Mouse (Mus musculus) heart, postnatal 0 days (tissue): ENCODE results near the gene Borcs6. TPM values are rescaled to one million over a fixed set of nuclear protein-coding genes. Genes with fewer than 3 reads are reported as not detected.

Source experiments
- ATAC-seq: fragments of 200-750 bp; cut with Nextera tagmentation; 2 replicates; pipeline ENCODE4 v1.8.0; 2017; ENCODE audit warnings: low read depth, moderate number of reproducible peaks, moderate library complexity; ENCODE audit not compliant: insufficient read depth
- DNase-seq: peaks from one replicate; pipeline ENCODE4 v3.0.0-alpha.2; 2016; ENCODE audit warnings: low spot score
- H3K27ac ChIP-seq: fragments of 300-500 bp; sonication (generic); 2 replicates; pipeline ENCODE4 v1.5.1; 2014; ENCODE audit warnings: low read depth, mild to moderate bottlenecking
- H3K27me3 ChIP-seq: fragments of 300-500 bp; sonication (generic); 2 replicates; pipeline ENCODE4 v1.6.1; 2014; ENCODE audit warnings: low read length, mixed read lengths; ENCODE audit not compliant: control insufficient read depth, insufficient read depth
- H3K36me3 ChIP-seq: fragments of 300-500 bp; sonication (generic); replicated peaks from 2 replicates; pipeline ENCODE4 v1.6.1; 2014; ENCODE audit warnings: low read length, mixed read lengths; ENCODE audit not compliant: control insufficient read depth, insufficient read depth
- H3K4me1 ChIP-seq: fragments of 300-500 bp; sonication (generic); 2 replicates; pipeline ENCODE4 v1.6.1; 2014; ENCODE audit warnings: antibody characterized with exemption; ENCODE audit not compliant: control insufficient read depth, insufficient read depth
- H3K4me2 ChIP-seq: fragments of 300-500 bp; sonication (generic); 2 replicates; pipeline ENCODE4 v1.6.1; 2014; ENCODE audit warnings: low read depth, mild to moderate bottlenecking, low read length, moderate library complexity
- H3K4me3 ChIP-seq: fragments of 300-500 bp; sonication (generic); 2 replicates; pipeline ENCODE4 v1.5.1; 2014; ENCODE audit warnings: low read depth, low read length
- H3K9ac ChIP-seq: fragments of 300-500 bp; sonication (generic); replicated peaks from 2 replicates; pipeline ENCODE4 v1.6.1; 2014; ENCODE audit warnings: low read depth, low read length, mixed read lengths
- H3K9me3 ChIP-seq: fragments of 300-500 bp; sonication (generic); replicated peaks from 2 replicates; pipeline ENCODE4 v1.6.1; 2016; ENCODE audit warnings: low read length; ENCODE audit not compliant: control insufficient read depth
- CTCF ChIP-seq: IDR thresholded peaks from 2 replicates; pipeline ENCODE4 v1.5.1; 2016; ENCODE audit warnings: antibody characterized with exemption, control low read depth, low read depth
- EP300 ChIP-seq: IDR thresholded peaks from 2 replicates; pipeline ENCODE4 v1.6.1; 2016; ENCODE audit warnings: antibody characterized with exemption, low read depth
- WGBS: fragments of 180-500 bp; shearing (Covaris S2); extraction: QIAGEN DNeasy Blood & Tissue Kit; methylation state at CpG from one replicate; pipeline ENCODE4 v1.1.7; 2014; 5-methylcytosine and 5-hydroxymethylcytosine counted together
- polyA plus RNA-seq: library from polyadenylated mRNA; unstranded; fragments of >200 nt; fragmentation: Nextera tagmentation; extraction: Ambion mirVana; gene quantifications from 2 replicates; pipeline ENCODE4 v1.2.1, GENCODE M21; 2015
- total RNA-seq: library from RNA; depleted of rRNA; stranded (reverse); fragments of >200 nt; gene quantifications from 2 replicates; pipeline ENCODE4 v1.2.3, GENCODE M21; 2014; ENCODE audit warnings: low replicate concordance

The Borcs6 gene
- total and polyA plus RNA-seq, 2 experiments from 2014 or later = 12.1 to 24.1 TPM

DNA sequence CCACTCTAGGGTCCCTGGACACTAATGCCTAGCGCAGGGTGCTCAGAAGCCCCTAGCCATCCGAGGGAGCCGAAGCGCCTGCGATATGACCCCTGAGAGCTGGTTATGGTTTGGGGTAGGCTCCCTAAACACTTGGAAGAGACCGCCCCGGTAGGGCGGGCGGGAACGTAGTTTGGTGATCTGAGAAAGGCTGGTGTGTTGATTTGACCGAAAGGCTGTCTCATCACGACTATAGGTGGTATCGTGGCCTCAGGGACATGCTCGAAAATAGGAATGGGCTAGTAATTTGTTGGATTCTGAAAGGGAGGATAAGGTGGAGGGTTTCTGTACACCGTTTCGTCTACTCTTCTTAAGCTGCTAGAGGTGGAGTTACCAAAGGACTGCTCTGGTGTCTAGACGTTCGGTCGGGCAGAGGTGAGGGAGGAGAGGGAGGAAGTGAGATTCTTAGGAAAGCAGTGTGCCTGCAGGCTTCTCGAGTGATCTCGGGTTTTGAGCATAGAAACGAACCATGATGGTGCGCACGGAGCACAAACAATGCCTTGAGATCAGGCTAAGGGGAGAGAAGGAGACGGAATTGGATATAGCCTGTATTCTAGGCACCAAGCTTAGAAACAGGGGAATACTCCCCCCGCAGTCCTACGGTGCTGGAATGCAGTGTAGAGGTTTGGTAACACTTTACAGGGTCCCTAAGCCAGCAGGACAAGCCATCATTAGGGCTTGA is 36.2 kb downstream of the Borcs6 start:
- under 1% methylated on average over 27 of the region's 27 CpGs for WGBS
- peak overlapping the region; percentile 99 for H3K27ac ChIP-seq
- peak overlapping the region; percentile 71 for H3K4me2 ChIP-seq
- DNase-seq = peak; percentile 70
- H3K27me3 ChIP-seq = no peaks in the 10 kb centered on the region
- peaks cover 15% of the 10 kb centered on the region for H3K4me1 ChIP-seq
- no peak for ATAC-seq
- TF ChIP-seq CTCF (no peak), EP300 (no peak)
- peak overlapping the region; percentile 76 for H3K4me3 ChIP-seq
- peak overlapping the region; percentile 96 for H3K9ac ChIP-seq
- peaks cover 25% of the 10 kb centered on the region for H3K36me3 ChIP-seq
- H3K9me3 ChIP-seq = no peaks in the 10 kb centered on the region

DNA sequence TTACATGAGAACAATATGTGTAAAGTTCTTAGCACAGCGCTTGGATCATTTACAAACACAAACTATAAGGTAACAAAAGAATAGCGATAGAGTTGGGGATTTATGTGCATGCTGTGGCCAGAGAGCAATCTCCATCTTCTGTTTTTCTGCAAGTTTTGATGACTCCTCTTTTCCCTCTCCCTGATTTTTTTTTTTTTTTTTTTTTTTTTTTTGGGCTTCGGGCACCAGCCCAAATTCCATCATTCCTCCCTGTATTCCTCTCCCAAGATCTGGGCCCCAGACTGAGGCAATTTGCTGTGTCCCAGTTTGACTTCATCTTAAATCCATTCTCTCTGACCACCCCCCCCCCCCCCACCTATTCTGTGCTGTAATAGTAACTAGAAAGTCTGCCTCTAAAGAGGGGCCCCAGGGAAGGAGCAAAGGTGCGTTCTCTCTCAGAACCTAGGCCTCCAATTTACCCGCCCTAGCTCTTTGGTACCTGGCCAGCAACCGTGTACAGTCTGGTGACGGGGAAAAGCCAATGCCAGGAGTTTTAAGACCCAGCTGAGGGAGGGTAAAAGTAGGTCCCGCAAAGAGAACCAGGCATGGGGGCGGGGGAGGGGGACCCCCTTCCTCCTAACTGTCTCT is 37.0 kb downstream of the Borcs6 start:
- WGBS = 5% methylated on average over 9 of the region's 9 CpGs
- no peaks in the 10 kb centered on the region for H3K9me3 ChIP-seq
- peaks cover 26% of the 10 kb centered on the region for H3K36me3 ChIP-seq
- H3K4me1 ChIP-seq = peaks cover 16% of the 10 kb centered on the region
- peak overlapping the region; percentile 99 for H3K27ac ChIP-seq
- H3K4me2 ChIP-seq = peak overlapping the region; percentile 71
- no peak for DNase-seq
- ATAC-seq = no peak
- peak overlapping the region; percentile 96 for H3K9ac ChIP-seq
- no peaks in the 10 kb centered on the region for H3K27me3 ChIP-seq
- TF ChIP-seq CTCF (no peak), EP300 (no peak)
- H3K4me3 ChIP-seq = peak overlapping the region; percentile 76

DNA sequence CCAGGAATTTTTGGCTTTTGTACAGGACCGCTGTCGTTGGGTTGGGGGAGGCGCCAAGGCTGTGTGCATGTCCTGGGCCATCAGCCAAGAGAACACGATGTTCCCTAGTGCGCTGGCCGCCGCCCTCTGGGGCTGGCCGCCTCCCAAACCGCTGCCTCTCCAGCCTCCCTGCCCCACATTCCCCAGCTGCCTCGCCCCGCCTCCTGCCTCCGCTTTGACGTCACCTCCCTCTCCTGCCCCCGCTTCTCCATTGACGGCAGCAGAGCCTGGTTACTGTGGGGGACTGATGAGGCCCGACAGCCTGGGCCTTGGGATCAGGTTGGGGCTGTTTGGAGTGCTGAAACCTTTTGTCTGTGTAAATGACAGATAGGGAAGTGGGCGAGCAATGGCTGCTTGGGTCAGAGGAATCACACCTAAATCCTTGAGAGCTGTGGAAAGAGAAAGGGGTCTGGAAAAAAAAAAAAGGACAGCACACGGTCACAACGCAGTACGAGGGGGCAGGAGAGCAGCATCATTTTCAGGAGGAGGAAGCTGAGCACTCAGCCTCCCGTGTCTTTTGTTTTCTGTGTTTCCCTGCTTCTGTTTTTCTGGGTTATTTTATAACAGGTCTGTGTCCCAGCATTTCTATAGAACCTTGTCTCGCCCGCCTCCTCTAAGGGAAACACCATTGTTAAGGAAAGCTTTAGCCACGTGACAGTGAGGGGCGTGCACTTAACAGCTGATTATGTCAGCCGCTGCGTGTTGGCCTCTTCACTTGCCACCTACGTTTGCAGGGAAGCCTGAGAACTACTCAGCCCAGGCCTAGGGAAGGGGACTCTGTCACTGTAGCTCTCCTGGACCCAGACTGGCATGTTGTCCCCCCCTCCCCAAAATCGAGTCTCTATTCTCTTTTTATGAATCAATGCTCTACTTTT is 37.7 kb downstream of the Borcs6 start:
- WGBS = under 1% methylated on average over 28 of the region's 29 CpGs
- peak; percentile 62 for ATAC-seq
- Histone ChIP-seq H3K9me3 (no peaks in the 10 kb centered on the region), H3K27me3 (no peaks in the 10 kb centered on the region), H3K4me2 (peak overlapping the region; percentile 71), H3K4me3 (peak overlapping the region; percentile 76), H3K36me3 (peaks cover 27% of the 10 kb centered on the region), H3K9ac (peak overlapping the region; percentile 96), H3K4me1 (peaks cover 16% of the 10 kb centered on the region), H3K27ac (peak overlapping the region; percentile 99)
- TF ChIP-seq CTCF = no peak
- TF ChIP-seq EP300 = peak; percentile 100
- peak; percentile 99 for DNase-seq

DNA sequence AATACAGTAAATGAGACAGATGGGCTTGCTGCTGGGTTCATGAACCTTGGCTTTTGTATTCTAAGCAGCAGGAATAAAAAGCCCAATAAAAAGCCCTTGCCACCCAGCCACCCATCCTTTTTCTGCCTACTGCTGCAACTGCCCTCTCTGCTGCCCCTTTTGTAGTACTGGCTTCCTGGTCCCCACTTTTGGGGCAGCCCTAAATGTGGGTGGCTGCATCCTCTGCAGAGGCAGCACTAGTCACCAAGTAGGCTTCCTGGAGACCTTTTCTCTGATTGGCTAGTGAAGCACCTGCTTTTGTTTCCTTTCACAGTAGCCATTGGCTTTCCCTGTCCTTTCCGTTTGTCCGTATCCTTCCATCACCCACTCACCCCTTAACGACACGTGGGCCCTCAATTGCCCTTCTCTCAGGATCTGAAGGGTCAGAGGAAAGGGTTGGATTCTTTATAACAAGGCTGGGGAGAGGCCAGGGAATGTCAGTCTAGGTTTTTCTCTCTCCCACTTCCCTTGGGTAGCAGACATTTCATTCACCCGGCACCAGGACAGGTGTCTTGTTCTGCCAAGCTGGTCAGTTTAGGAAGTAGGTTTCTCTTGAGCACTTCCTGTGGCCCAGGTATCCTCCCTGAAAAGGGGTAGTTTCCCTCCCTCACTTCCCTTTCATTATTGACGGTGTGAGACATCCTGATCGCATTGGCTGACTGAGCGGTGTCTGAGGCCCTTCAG is 38.7 kb downstream of the Borcs6 start:
- ATAC-seq (no peak), DNase-seq (no peak)
- peak overlapping the region; percentile 99 for H3K27ac ChIP-seq
- peak overlapping the region; percentile 76 for H3K9ac ChIP-seq
- H3K9me3 ChIP-seq = no peaks in the 10 kb centered on the region
- peaks cover 16% of the 10 kb centered on the region for H3K4me1 ChIP-seq
- 16% methylated on average over 8 of the region's 8 CpGs for WGBS
- peak overlapping the region; percentile 76 for H3K4me3 ChIP-seq
- H3K27me3 ChIP-seq = no peaks in the 10 kb centered on the region
- peak overlapping the region; percentile 71 for H3K4me2 ChIP-seq
- peaks cover 31% of the 10 kb centered on the region for H3K36me3 ChIP-seq
- TF ChIP-seq EP300 = no peak
- no peak for TF ChIP-seq CTCF

DNA sequence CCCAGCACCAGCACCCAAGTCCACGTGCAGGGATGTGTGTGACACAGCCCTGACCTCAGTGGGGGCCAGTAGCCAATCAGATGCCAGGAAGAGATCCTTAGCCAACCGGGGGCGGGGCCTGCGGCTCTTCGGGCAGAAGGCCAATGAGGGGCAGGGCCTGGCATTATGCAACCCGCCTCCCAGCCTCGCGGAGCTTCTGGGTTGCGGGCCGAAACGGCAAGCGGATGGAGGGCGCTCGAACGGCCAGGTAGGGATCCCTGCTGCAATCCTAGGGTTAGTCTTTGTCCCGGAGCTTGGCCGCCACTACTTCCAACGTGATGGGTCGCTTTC is 39.2 kb downstream of the Borcs6 start:
- peak overlapping the region; percentile 76 for H3K4me3 ChIP-seq
- H3K4me2 ChIP-seq = peak overlapping the region; percentile 71
- peaks cover 36% of the 10 kb centered on the region for H3K36me3 ChIP-seq
- H3K27me3 ChIP-seq = no peaks in the 10 kb centered on the region
- H3K9ac ChIP-seq = peak overlapping the region; percentile 66
- H3K4me1 ChIP-seq = peaks cover 16% of the 10 kb centered on the region
- DNase-seq = peak; percentile 96
- H3K27ac ChIP-seq = peak overlapping the region; percentile 99
- H3K9me3 ChIP-seq = no peaks in the 10 kb centered on the region
- ATAC-seq = peak; percentile 16
- WGBS = under 1% methylated on average over 19 of the region's 19 CpGs
- no peak; the same call in 1 of the 2 replicates for TF ChIP-seq EP300
- TF ChIP-seq CTCF = no peak
